Comparison of ENCODE assay signal across 28 mouse cellular contexts in the genomic region with DNA sequence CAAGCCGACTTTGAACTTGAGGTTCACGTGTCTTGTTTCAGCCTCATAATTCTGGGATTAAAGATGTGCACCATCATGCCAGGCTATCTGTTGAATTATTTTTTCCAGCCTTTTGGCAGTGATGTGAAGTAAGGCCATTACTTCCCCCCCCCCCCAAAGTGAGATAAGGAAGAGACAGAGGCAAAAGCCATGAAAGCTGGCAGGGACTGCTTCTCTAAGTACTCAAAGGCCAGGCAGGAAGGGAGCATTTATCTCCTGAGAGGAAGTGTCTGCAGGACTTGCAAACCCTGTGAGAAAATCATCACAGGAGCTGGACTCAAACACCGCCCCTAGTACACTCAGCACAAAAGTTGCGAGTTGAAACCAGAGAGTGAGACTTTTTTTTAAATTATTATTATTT.
"Had no signal": no experiment of that assay in that cellular context is flagged by ENCODE, and none has a peak within 500 bp of the region (broad histone marks: within the 10 kb centered on the region; RNA-seq: fewer than 3 reads in every experiment).

No protein-coding gene starts in this region.

- H3K9me3 ChIP-seq: embryonic facial prominence, embryonic 10.5 days; embryonic facial prominence, embryonic 12.5 days; embryonic facial prominence, embryonic 13.5 days; embryonic facial prominence, embryonic 15.5 days; forebrain, embryonic 10.5 days; forebrain, embryonic 12.5 days; forebrain, embryonic 13.5 days; forebrain, embryonic 15.5 days had no signal

- H3K27ac ChIP-seq: embryonic facial prominence, embryonic 10.5 days; embryonic facial prominence, embryonic 12.5 days; embryonic facial prominence, embryonic 13.5 days; embryonic facial prominence, embryonic 15.5 days; forebrain, embryonic 10.5 days; forebrain, embryonic 12.5 days; forebrain, embryonic 13.5 days; forebrain, embryonic 15.5 days; gastrocnemius, adult 2 months; heart, adult 2 months had no signal

- ATAC-seq: forebrain, embryonic 13.5 days; forebrain, embryonic 14.5 days; forebrain, embryonic 15.5 days; forebrain, embryonic 16.5 days; forebrain, postnatal 0 days had no signal

- H3K9ac ChIP-seq: embryonic facial prominence, embryonic 12.5 days; embryonic facial prominence, embryonic 13.5 days; embryonic facial prominence, embryonic 15.5 days; forebrain, embryonic 12.5 days; forebrain, embryonic 13.5 days; forebrain, embryonic 15.5 days; forebrain, postnatal 0 days had no signal

- DNase-seq: cerebellum, adult 8-10 months; cerebellum, adult 9-10 months; cerebellum, adult 9-11 months; cerebellum, postnatal 10 days; cerebellum, postnatal 14 days; cerebellum, postnatal 25 days; cerebellum, postnatal 36 days; embryo, embryonic 11 days; forebrain, postnatal 0 days; gastrocnemius, adult 2 months; gastrocnemius, postnatal 10 days; gastrocnemius, postnatal 14 days; gastrocnemius, postnatal 25 days; gastrocnemius, postnatal 36 days; heart, adult 11 months; heart, adult 18-20 months; heart, adult 2 months had no signal

- H3K27me3 ChIP-seq: embryonic facial prominence, embryonic 12.5 days; embryonic facial prominence, embryonic 13.5 days; embryonic facial prominence, embryonic 15.5 days; forebrain, embryonic 12.5 days; forebrain, embryonic 13.5 days; forebrain, embryonic 15.5 days had no signal

- H3K4me2 ChIP-seq: embryonic facial prominence, embryonic 12.5 days; embryonic facial prominence, embryonic 13.5 days; embryonic facial prominence, embryonic 15.5 days; forebrain, embryonic 12.5 days; forebrain, embryonic 13.5 days; forebrain, embryonic 15.5 days had no signal

- H3K4me3 ChIP-seq: embryonic facial prominence, embryonic 10.5 days; embryonic facial prominence, embryonic 12.5 days; embryonic facial prominence, embryonic 13.5 days; embryonic facial prominence, embryonic 15.5 days; erythroblast, embryonic 14.5 days; forebrain, embryonic 10.5 days; forebrain, embryonic 12.5 days; forebrain, embryonic 13.5 days; forebrain, embryonic 15.5 days; gastrocnemius, adult 2 months; heart, adult 2 months had no signal

- H3K36me3 ChIP-seq: embryonic facial prominence, embryonic 10.5 days; embryonic facial prominence, embryonic 13.5 days; embryonic facial prominence, embryonic 15.5 days; forebrain, embryonic 10.5 days; forebrain, embryonic 12.5 days; forebrain, embryonic 15.5 days had no signal
